Mouse (Mus musculus) urinary bladder, adult 2 months (tissue): ENCODE measurements around the gene Fat1. TPM values are rescaled to one million over a fixed set of nuclear protein-coding genes. Genes with fewer than 3 reads are reported as not detected.
"Not testable (repeated sequence)": the region's sequence is repeated elsewhere in the genome, so short reads cannot be mapped to it uniquely, and the experiment has no call there.

ENCODE experiments used
- DNase-seq: peaks from one replicate; pipeline ENCODE4 v3.0.0; 2022; ENCODE audit warnings: low spot score
- polyA plus RNA-seq: library from polyadenylated mRNA; depleted of rRNA; stranded (reverse); fragments of >200 nt; gene quantifications from 2 replicates; pipeline ENCODE4 v1.2.3, GENCODE M21; 2012; rRNA removed

The Fat1 gene
- polyA plus RNA-seq, 1 experiment, result 52.0 TPM

- DNase-seq, result not testable (repeated sequence)
Measured at GRCm38 (mm10) chr8:45065391-45065790, 130.1 kb downstream of the Fat1 start.

GRCm38 (mm10) chr8:45068759-45069386 lies 133.6 kb downstream of the Fat1 start, which contains the start of gene Mtnr1a:
TSS of gene Mtnr1a (plus strand) at chr8:45069137.
- peak; percentile 89 for DNase-seq

- DNase-seq, result no peak
Measured at GRCm38 (mm10) chr8:45070949-45071348, 135.7 kb downstream of the Fat1 start.

- no peak for DNase-seq
Measured at GRCm38 (mm10) chr8:45080850-45081249, 145.6 kb downstream of the Fat1 start.

- DNase-seq, result no peak
Measured at GRCm38 (mm10) chr8:45093599-45093998, 158.4 kb downstream of the Fat1 start.

Other genes with a start within 250 kb of the Fat1 start
- not detected in 2 replicates for gene Mtnr1a, start 133.7 kb downstream of the Fat1 start, polyA plus RNA-seq